Mouse (Mus musculus): Measurements from ENCODE around the gene Fam196b.

- TF ChIP-seq CTCF (IDR thresholded peaks at IDR 0.05; ENCODE audit: extremely low read depth, insufficient read depth, low read length): no peak
- no peak for TF ChIP-seq POLR2A (IDR thresholded peaks at IDR 0.05; ENCODE audit: extremely low read depth, insufficient read depth, low read length)
These were observed 101.4 kb downstream of the Fam196b start for GRCm38 (mm10) chr11:34415884-34416618.
